Mouse (Mus musculus): ENCODE data around the gene Selplg. TPM values are rescaled to one million over a fixed set of nuclear protein-coding genes. Genes with fewer than 3 reads are reported as not detected.
A peak's percentile ranks its signal among the peaks of the same experiment; 100 is the strongest.

Selplg gene
- polyA plus RNA-seq, 1 experiment, result 5.5 TPM

GRCm38 (mm10) chr5:113862418-113862817, 30.0 kb upstream of the Selplg start:
- H3K4me1 ChIP-seq (ENCODE audit: control insufficient read depth, insufficient read depth, insufficient read length, low read length), result peaks cover 5% of the 10 kb centered on the region; the same call in 1 of the 2 replicates
- no peak overlapping the region for H3K4me3 ChIP-seq (ENCODE audit: insufficient read depth, low read depth, low read length)

DNA sequence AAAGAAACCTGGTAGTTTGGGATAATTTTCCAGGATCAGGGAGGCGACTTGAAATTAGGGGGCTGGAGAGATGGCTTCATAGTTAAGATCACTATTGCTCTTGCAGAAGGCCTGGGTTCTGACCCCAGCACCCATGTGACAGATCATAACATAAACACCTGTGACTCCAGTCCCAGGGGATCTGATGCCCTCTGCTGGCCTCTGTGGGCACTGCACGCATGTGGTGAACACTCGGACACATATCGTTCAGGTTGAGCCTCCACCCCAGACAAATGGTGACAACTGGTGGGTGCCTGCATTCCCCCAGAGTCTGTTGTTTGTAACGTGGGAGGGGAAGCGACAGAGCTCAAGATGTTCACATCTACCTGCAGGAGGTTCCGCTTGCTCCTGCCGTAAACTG, 28.9 kb upstream of the Selplg start:
- Histone ChIP-seq H3K4me3 (ENCODE audit: insufficient read depth, low read depth, low read length) (no peak overlapping the region), H3K4me1 (ENCODE audit: control insufficient read depth, insufficient read depth, insufficient read length, low read length) (peaks cover 5% of the 10 kb centered on the region; the same call in 1 of the 2 replicates), H3K27ac (replicated peaks; ENCODE audit: low read depth, low read length) (no peak overlapping the region)

More at GRCm38 (mm10) chr5:113862418-113862817, 30.0 kb upstream of the Selplg start:
- no peak overlapping the region for H3K27ac ChIP-seq (replicated peaks; ENCODE audit: low read depth, low read length)

GRCm38 (mm10) chr5:113858971-113859370, 26.5 kb upstream of the Selplg start:
- peak overlapping the region; percentile 60 for H3K27ac ChIP-seq (replicated peaks; ENCODE audit: low read depth, low read length)
- H3K4me1 ChIP-seq (ENCODE audit: control insufficient read depth, insufficient read depth, insufficient read length, low read length), result peaks cover 5% of the 10 kb centered on the region
- H3K4me3 ChIP-seq (ENCODE audit: insufficient read depth, low read depth, low read length), result no peak overlapping the region

- H3K27ac ChIP-seq (replicated peaks; ENCODE audit: low read depth, low read length), result no peak overlapping the region
- peaks cover 5% of the 10 kb centered on the region for H3K4me1 ChIP-seq (ENCODE audit: control insufficient read depth, insufficient read depth, insufficient read length, low read length)
- no peak overlapping the region for H3K4me3 ChIP-seq (ENCODE audit: insufficient read depth, low read depth, low read length)
These were observed 26.1 kb upstream of the Selplg start for GRCm38 (mm10) chr5:113858550-113858949.

DNA sequence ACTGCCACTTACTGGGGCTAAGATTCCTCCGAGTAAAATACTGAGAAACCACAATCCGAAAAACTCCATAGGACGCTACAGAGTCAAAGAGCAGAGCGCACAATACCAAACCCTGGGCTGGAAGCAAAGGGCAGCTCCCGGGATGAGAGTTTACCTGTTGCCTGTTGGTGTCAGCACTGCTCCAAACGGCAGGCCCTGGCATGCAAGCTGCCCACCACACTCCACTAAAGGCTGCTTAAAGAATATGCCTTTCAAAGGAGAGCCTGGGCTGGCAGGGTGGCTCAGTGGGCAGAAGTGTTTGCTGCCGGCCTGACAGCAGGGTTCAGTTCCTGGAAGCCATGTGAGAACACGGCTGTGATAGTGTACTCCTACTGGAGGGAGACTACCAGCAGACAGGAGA, 25.2 kb upstream of the Selplg start:
- no peak overlapping the region for H3K4me3 ChIP-seq (ENCODE audit: insufficient read depth, low read depth, low read length)
- H3K4me1 ChIP-seq (ENCODE audit: control insufficient read depth, insufficient read depth, insufficient read length, low read length), result peaks cover 5% of the 10 kb centered on the region
- H3K27ac ChIP-seq (replicated peaks; ENCODE audit: low read depth, low read length), result no peak overlapping the region

GRCm38 (mm10) chr5:113856631-113857030, 24.2 kb upstream of the Selplg start:
- Histone ChIP-seq H3K4me1 (ENCODE audit: control insufficient read depth, insufficient read depth, insufficient read length, low read length) (peaks cover 5% of the 10 kb centered on the region), H3K27ac (replicated peaks; ENCODE audit: low read depth, low read length) (no peak overlapping the region), H3K4me3 (ENCODE audit: insufficient read depth, low read depth, low read length) (no peak overlapping the region)

GRCm38 (mm10) chr5:113855696-113856095, 23.3 kb upstream of the Selplg start:
- no peak overlapping the region for H3K4me3 ChIP-seq (ENCODE audit: insufficient read depth, low read depth, low read length)
- no peak overlapping the region for H3K27ac ChIP-seq (replicated peaks; ENCODE audit: low read depth, low read length)
- peaks cover 5% of the 10 kb centered on the region for H3K4me1 ChIP-seq (ENCODE audit: control insufficient read depth, insufficient read depth, insufficient read length, low read length)

- H3K27ac ChIP-seq (replicated peaks; ENCODE audit: low read depth, low read length), result no peak overlapping the region
- peaks cover 5% of the 10 kb centered on the region for H3K4me1 ChIP-seq (ENCODE audit: control insufficient read depth, insufficient read depth, insufficient read length, low read length)
These were observed 22.7 kb upstream of the Selplg start for GRCm38 (mm10) chr5:113855117-113855516.

DNA sequence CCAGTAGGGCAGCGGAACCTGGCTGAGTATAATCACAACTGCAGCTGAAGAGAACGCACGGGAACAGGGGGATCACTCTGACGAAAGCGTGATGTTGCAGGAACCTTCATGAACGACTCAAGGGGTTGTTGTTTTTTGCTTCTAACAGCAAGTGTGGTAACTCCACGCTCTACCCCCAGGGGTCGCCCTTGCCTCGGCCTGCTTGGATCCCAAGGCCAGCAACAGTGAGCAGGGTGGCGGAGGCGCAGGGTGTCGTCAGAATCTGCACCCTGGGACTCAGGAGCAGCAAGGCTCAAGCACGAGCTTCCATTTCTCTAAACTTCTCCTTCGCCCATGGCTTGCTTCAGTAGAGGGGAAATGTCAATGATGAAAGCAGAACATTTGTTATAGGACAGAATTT, 22.1 kb upstream of the Selplg start:
- Histone ChIP-seq H3K27ac (replicated peaks; ENCODE audit: low read depth, low read length) (no peak overlapping the region), H3K4me3 (ENCODE audit: insufficient read depth, low read depth, low read length) (no peak overlapping the region), H3K4me1 (ENCODE audit: control insufficient read depth, insufficient read depth, insufficient read length, low read length) (peaks cover 3% of the 10 kb centered on the region)

More at GRCm38 (mm10) chr5:113855117-113855516, 22.7 kb upstream of the Selplg start:
- H3K4me3 ChIP-seq (ENCODE audit: insufficient read depth, low read depth, low read length), result no peak overlapping the region

- Histone ChIP-seq H3K4me3 (ENCODE audit: insufficient read depth, low read depth, low read length) (no peak overlapping the region), H3K4me1 (ENCODE audit: control insufficient read depth, insufficient read depth, insufficient read length, low read length) (no peaks in the 10 kb centered on the region; the same call in 1 of the 2 replicates), H3K27ac (replicated peaks; ENCODE audit: low read depth, low read length) (no peak overlapping the region)
These were observed 21.1 kb upstream of the Selplg start for GRCm38 (mm10) chr5:113853541-113853940.

DNA sequence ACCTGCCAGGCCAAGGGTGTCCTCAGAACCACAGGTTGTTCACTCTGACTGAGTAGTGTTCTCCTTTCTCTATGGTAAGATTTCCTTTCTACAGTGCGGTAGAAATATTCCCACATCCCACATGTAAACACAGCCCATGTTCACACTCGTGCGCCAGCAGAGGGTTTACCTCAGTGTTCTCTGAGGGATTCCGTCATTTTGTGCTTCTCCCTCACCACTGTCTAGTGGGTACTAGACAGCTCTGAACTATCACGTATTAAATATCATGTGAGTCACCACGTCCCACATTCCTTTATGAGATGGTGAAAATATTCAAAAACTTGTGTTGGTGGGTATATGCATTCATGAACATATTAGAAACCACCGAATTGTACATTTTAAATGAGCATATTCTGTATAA, 20.0 kb upstream of the Selplg start:
- H3K4me1 ChIP-seq (ENCODE audit: control insufficient read depth, insufficient read depth, insufficient read length, low read length), result no peaks in the 10 kb centered on the region; the same call in 1 of the 2 replicates
- no peak overlapping the region for H3K27ac ChIP-seq (replicated peaks; ENCODE audit: low read depth, low read length)
- no peak overlapping the region for H3K4me3 ChIP-seq (ENCODE audit: insufficient read depth, low read depth, low read length)

DNA sequence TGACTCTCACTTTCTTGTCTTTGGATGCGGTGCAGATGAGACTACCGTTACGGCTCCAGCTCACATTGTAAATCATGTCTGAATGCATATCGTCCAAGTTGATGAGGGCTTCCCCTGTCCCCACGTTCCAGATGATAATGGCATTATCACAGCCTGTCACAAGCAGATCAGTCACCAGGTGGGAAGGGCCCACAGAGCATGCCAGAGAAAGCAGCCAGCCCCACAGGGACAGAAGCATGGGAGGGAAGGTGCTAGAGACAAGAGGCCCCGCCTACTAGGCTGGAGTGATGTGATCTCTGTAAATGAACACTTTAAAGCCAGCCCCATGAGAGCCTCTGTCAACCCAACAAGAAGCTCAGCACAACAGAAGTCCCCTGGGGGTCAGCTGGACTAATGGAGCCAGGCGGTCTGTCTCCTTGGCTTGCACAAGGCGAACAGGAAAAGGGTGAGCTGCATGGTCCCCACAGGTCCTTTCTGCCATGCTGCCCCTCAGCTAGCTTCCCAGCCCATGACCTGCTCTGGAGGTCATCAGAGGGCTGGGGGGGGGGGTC, 18.3 kb upstream of the Selplg start:
- no peak overlapping the region for H3K4me3 ChIP-seq (ENCODE audit: insufficient read depth, low read depth, low read length)
- H3K27ac ChIP-seq (replicated peaks; ENCODE audit: low read depth, low read length), result no peak overlapping the region
- no peaks in the 10 kb centered on the region; the same call in 1 of the 2 replicates for H3K4me1 ChIP-seq (ENCODE audit: control insufficient read depth, insufficient read depth, insufficient read length, low read length)

DNA sequence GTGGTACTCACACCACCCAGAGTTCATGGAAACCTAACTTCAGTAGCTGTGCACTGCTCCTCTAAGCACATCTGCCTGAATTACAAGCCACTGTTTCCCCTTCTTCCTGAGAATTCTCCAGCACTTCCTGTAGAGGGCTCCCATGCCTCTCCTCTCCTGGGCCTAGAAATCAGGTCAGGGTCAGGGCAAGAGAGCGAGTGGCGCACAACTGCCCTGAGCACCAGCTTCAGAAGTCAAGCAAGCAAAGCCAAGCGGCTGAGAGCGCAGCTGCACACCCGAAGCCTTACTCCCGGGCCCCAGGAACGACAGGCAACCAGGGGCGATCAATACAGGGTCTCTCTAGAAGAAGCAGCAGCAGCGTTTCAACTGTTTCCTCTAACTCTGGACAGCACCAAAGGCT, 15.2 kb upstream of the Selplg start:
- no peak overlapping the region for H3K27ac ChIP-seq (replicated peaks; ENCODE audit: low read depth, low read length)
- H3K4me1 ChIP-seq (ENCODE audit: control insufficient read depth, insufficient read depth, insufficient read length, low read length), result no peaks in the 10 kb centered on the region
- no peak overlapping the region for H3K4me3 ChIP-seq (ENCODE audit: insufficient read depth, low read depth, low read length)

DNA sequence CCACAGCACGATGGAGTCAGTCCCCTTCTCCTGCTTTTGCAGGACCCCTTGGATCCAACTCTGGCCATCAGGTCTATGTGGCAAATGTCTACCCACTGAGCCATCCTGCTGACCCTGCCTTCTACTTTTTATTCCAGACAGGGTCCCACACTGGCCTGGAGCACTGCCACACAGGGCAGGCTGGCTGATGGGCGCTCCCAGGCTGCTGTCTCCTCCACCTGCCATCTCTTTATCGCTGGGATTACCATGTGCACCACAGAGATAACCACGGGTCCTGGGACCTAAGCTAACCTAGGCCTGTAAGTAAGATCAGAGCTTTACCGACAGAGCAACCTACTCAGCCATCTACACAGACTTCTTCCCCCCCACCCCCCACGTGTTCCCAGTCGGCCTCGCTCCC, 14.2 kb upstream of the Selplg start:
- H3K4me3 ChIP-seq (ENCODE audit: insufficient read depth, low read depth, low read length), result no peak overlapping the region
- no peaks in the 10 kb centered on the region for H3K4me1 ChIP-seq (ENCODE audit: control insufficient read depth, insufficient read depth, insufficient read length, low read length)
- no peak overlapping the region for H3K27ac ChIP-seq (replicated peaks; ENCODE audit: low read depth, low read length)

DNA sequence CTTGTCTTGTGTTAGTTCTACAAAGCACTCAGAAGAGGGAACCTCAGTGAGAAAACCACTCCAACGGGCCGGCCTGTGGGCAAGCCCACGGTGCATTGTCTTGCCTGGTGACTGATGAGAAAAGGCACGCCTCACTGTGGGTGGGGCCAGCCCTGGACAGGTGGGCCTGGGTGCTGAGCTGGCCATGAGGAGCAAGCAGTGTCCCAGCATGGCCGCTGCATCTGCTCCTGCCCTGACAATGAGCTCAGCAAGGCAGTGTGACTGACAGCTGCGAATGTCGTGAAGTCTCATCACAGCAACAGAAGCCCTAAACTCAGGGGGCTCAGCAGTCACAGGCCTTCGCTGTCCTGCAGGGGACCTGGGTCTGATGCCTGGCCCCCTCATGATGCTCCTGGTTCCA, 13.2 kb upstream of the Selplg start:
- Histone ChIP-seq H3K4me3 (ENCODE audit: insufficient read depth, low read depth, low read length) (no peak overlapping the region), H3K27ac (replicated peaks; ENCODE audit: low read depth, low read length) (no peak overlapping the region)

GRCm38 (mm10) chr5:113844721-113845120, 12.3 kb upstream of the Selplg start:
- H3K4me3 ChIP-seq (ENCODE audit: insufficient read depth, low read depth, low read length), result no peak overlapping the region
- H3K4me1 ChIP-seq (ENCODE audit: control insufficient read depth, insufficient read depth, insufficient read length, low read length), result no peaks in the 10 kb centered on the region
- H3K27ac ChIP-seq (replicated peaks; ENCODE audit: low read depth, low read length), result no peak overlapping the region

More for the DNA sequence above, 13.2 kb upstream of the Selplg start:
- H3K4me1 ChIP-seq (ENCODE audit: control insufficient read depth, insufficient read depth, insufficient read length, low read length), result no peaks in the 10 kb centered on the region

Measured in brown adipose tissue, adult 24 weeks (tissue).